16 mouse cellular contexts compared by ENCODE assay signal in genomic region chr8:76540611-76541010, GRCm38 (mm10).
DNase-seq lines count a peak whose midpoint lies in the region; TF ChIP-seq lines count a peak whose summit lies in the region.
"Had no signal": no experiment of that assay in that cellular context is flagged by ENCODE, and none has a peak within 500 bp of the region (broad histone marks: within the 10 kb centered on the region; RNA-seq: fewer than 3 reads in every experiment).

No protein-coding gene starts in this region.

- TF ChIP-seq CTCF in layer of hippocampus, adult 2 months (conservative IDR thresholded peaks at IDR 0.05): no peak

- H3K27ac ChIP-seq in layer of hippocampus, adult 2 months: peak overlapping the region; percentile 90
- H3K27ac ChIP-seq: embryonic facial prominence, embryonic 10.5 days; forebrain, embryonic 13.5 days; hindbrain, embryonic 15.5 days had no signal

- DNase-seq in adrenal gland, postnatal 14 days: peak; percentile 9
- DNase-seq in adrenal gland, postnatal 4 days (ENCODE audit: low spot score in 2 of 2): no peak
- DNase-seq in layer of hippocampus, adult 2 months (ENCODE audit: low spot score in 2 of 2): no peak
- DNase-seq in layer of hippocampus, adult 9-11 months: no peak
- DNase-seq in Muller cell, postnatal 12 days (ENCODE audit: inconsistent ontology term): peak; percentile 44
- DNase-seq in skeletal muscle tissue, adult 2 months (ENCODE audit: low read depth, low spot score): peak; percentile 30
- DNase-seq in cerebellum, adult 11 months: no peak
- DNase-seq: B cell, adult 2 months; cerebellum, adult 2 months; cerebellum, postnatal 10 days; forebrain, postnatal 0 days; kidney, adult 2 months had no signal

- no peak overlapping the region for H3K4me3 ChIP-seq in layer of hippocampus, adult 2 months
- H3K4me3 ChIP-seq: embryonic facial prominence, embryonic 10.5 days; forebrain, embryonic 13.5 days; heart, embryonic 12.5 days; hindbrain, embryonic 15.5 days had no signal

Comparison
In these comparisons a context has a peak if more than half of its experiments do, and no peak if none do; other contexts are left out.
1. DNase-seq: peak in adrenal gland, postnatal 14 days (single experiment), Muller cell, postnatal 12 days (single experiment) and skeletal muscle tissue, adult 2 months (single experiment); none in adrenal gland, postnatal 4 days (0 of 2), layer of hippocampus, adult 2 months (0 of 2), layer of hippocampus, adult 9-11 months (single experiment) and cerebellum, adult 11 months (single experiment).